Mouse (Mus musculus) CH12.LX (cell line): Measurements from ENCODE around the gene Ceacam10. TPM values are rescaled to one million over a fixed set of nuclear protein-coding genes. Genes with fewer than 3 reads are reported as not detected.

Experiments used
- DNase-seq: peaks from one replicate; pipeline ENCODE4 v3.0.0-alpha.2; 2013; ENCODE audit errors: extremely low read depth
- H3K27ac ChIP-seq: 2 replicates; pipeline ENCODE4 v1.5.1; 2012; ENCODE audit warnings: low read depth, mild to moderate bottlenecking, control low read depth, moderate library complexity; ENCODE audit not compliant: insufficient read depth
- H3K27me3 ChIP-seq: replicated peaks from 2 replicates; pipeline ENCODE3; 2012; ENCODE audit warnings: inconsistent platforms
- H3K36me3 ChIP-seq, 2 experiments: replicated peaks in 1 of 2; 2 replicates each; pipeline versions ENCODE3 to v1.6.1; 2012; ENCODE audit warnings: inconsistent platforms in 1 of 2, low read length in 1 of 2, mild to moderate bottlenecking in 1 of 2, mixed read lengths in 1 of 2, moderate library complexity in 1 of 2; ENCODE audit not compliant: control insufficient read depth in 1 of 2, insufficient read depth in 1 of 2
- H3K4me1 ChIP-seq, 2 experiments: 2 replicates each; pipeline ENCODE4 v1.6.1; 2012; ENCODE audit warnings: inconsistent platforms in 1 of 2, moderate library complexity in 1 of 2; ENCODE audit not compliant: insufficient read depth in 2 of 2, control insufficient read depth in 1 of 2
- H3K4me2 ChIP-seq: 2 replicates; pipeline ENCODE4 v1.6.1; 2012; ENCODE audit warnings: low read depth, mild to moderate bottlenecking, control low read depth; ENCODE audit not compliant: poor library complexity, insufficient read depth, severe bottlenecking
- H3K4me3 ChIP-seq, 3 experiments: fragments of 150-350 bp in 1 of 3; sonication (generic) in 1 of 3; replicated peaks in 1 of 3; 2 replicates each; pipeline versions ENCODE3 to v1.5.1; 2011 to 2012; ENCODE audit warnings: low read depth in 2 of 3, low read length in 2 of 3, mild to moderate bottlenecking in 2 of 3, moderate library complexity in 2 of 3, control low read depth in 1 of 3, improper control_type of control experiment in 1 of 3, inconsistent platforms in 1 of 3, mixed read lengths in 1 of 3; ENCODE audit not compliant: poor library complexity in 1 of 3
- H3K79me2 ChIP-seq: replicated peaks from 2 replicates; pipeline ENCODE4 v1.6.1; 2012; ENCODE audit warnings: mild to moderate bottlenecking, moderate library complexity; ENCODE audit not compliant: control insufficient read depth, poor library complexity, insufficient read depth, severe bottlenecking; ENCODE audit errors: extremely low read depth
- H3K9ac ChIP-seq: 2 replicates; pipeline ENCODE4 v1.6.1; 2012; ENCODE audit warnings: low read depth, mild to moderate bottlenecking, control low read depth, moderate library complexity; ENCODE audit not compliant: insufficient read depth
- H3K9me3 ChIP-seq: replicated peaks from 2 replicates; pipeline ENCODE3; 2012; ENCODE audit warnings: low read length, inconsistent platforms, mixed read lengths
- CTCF ChIP-seq, 2 experiments: IDR thresholded peaks in 1 of 2; conservative IDR thresholded peaks in 1 of 2; 2 replicates each; pipeline ENCODE4 v1.5.1; 2011 to 2012; ENCODE audit warnings: low read depth in 2 of 2, low read length in 2 of 2, improper control_type of control experiment in 1 of 2, inconsistent platforms in 1 of 2, mild to moderate bottlenecking in 1 of 2, moderate library complexity in 1 of 2
- E2F4 ChIP-seq: IDR thresholded peaks from 2 replicates; pipeline ENCODE4 v1.6.1; 2011; ENCODE audit warnings: low read depth, low read length, improper control_type of control experiment; ENCODE audit not compliant: insufficient replicate concordance
- EP300 ChIP-seq: IDR thresholded peaks from 2 replicates; pipeline ENCODE4 v1.6.1; 2011; ENCODE audit warnings: low read length, improper control_type of control experiment
- GABPA ChIP-seq: IDR thresholded peaks from 2 replicates; pipeline ENCODE4 v1.6.1; 2012; ENCODE audit warnings: low read depth, low read length, improper control_type of control experiment, inconsistent platforms; ENCODE audit not compliant: insufficient replicate concordance
- HCFC1 ChIP-seq: IDR thresholded peaks from 2 replicates; pipeline ENCODE4 v1.6.1; 2012; ENCODE audit warnings: low read depth, mild to moderate bottlenecking, inconsistent platforms, low read length, improper control_type of control experiment
- IRF4 ChIP-seq: IDR thresholded peaks from 2 replicates; pipeline ENCODE4 v1.6.1; 2014; ENCODE audit warnings: low read depth, mild to moderate bottlenecking, inconsistent platforms, low read length, improper control_type of control experiment
- MAX ChIP-seq: IDR thresholded peaks from 2 replicates; pipeline ENCODE4 v1.6.1; 2011; ENCODE audit warnings: low read length, improper control_type of control experiment
- MAZ ChIP-seq: IDR thresholded peaks from 2 replicates; pipeline ENCODE4 v1.6.1; 2012; ENCODE audit warnings: low read depth, mild to moderate bottlenecking, inconsistent platforms, low read length, improper control_type of control experiment, moderate library complexity
- MEF2A ChIP-seq: IDR thresholded peaks from 2 replicates; pipeline ENCODE4 v1.6.1; 2014; ENCODE audit warnings: low read depth, mild to moderate bottlenecking, inconsistent platforms, low read length, improper control_type of control experiment, borderline replicate concordance
- MXI1 ChIP-seq: IDR thresholded peaks from 2 replicates; pipeline ENCODE4 v1.6.1; 2011; ENCODE audit warnings: mild to moderate bottlenecking, low read depth, low read length, improper control_type of control experiment
- NRF1 ChIP-seq: IDR thresholded peaks from 2 replicates; pipeline ENCODE4 v1.6.1; 2014; ENCODE audit warnings: low read depth, mild to moderate bottlenecking, inconsistent platforms, low read length, improper control_type of control experiment, moderate library complexity
- POLR2A ChIP-seq: IDR thresholded peaks from 2 replicates; pipeline ENCODE4 v1.6.1; 2011; ENCODE audit warnings: low read depth, mild to moderate bottlenecking, improper control_type of control experiment, low read length
- POLR2AphosphoS2 ChIP-seq: IDR thresholded peaks from 2 replicates; pipeline ENCODE4 v1.6.1; 2011; ENCODE audit warnings: low read depth, low read length, improper control_type of control experiment
- RAD21 ChIP-seq: IDR thresholded peaks from 2 replicates; pipeline ENCODE4 v1.6.1; 2011; ENCODE audit warnings: low read depth, mild to moderate bottlenecking, low read length, improper control_type of control experiment, moderate library complexity
- RCOR1 ChIP-seq: conservative IDR thresholded peaks from 2 replicates; pipeline ENCODE4 v1.6.1; 2012; ENCODE audit warnings: low read depth, mild to moderate bottlenecking, inconsistent platforms, low read length, improper control_type of control experiment
- SIN3A ChIP-seq: IDR thresholded peaks from 2 replicates; pipeline ENCODE4 v1.6.1; 2012; ENCODE audit warnings: low read length, improper control_type of control experiment, inconsistent platforms
- SMC3 ChIP-seq: IDR thresholded peaks from 2 replicates; pipeline ENCODE4 v1.6.1; 2011; ENCODE audit warnings: low read depth, low read length, improper control_type of control experiment
- TCF12 ChIP-seq: IDR thresholded peaks from 2 replicates; pipeline ENCODE4 v1.6.1; 2014; ENCODE audit warnings: low read depth, mild to moderate bottlenecking, inconsistent platforms, low read length, improper control_type of control experiment
- USF1 ChIP-seq: IDR thresholded peaks from 2 replicates; pipeline ENCODE4 v1.6.1; 2014; ENCODE audit warnings: low read depth, mild to moderate bottlenecking, inconsistent platforms, low read length, improper control_type of control experiment
- dilution Hi-C: fragments of 300-500 bp; cut with MboI; formaldehyde crosslinking; loops from 2 replicates; pipeline ENCODE4 v1.14.3; 2020; ENCODE audit warnings: low sequenced_read_pairs; ENCODE audit not compliant: extremely low pct_unique_long_range_greater_than_20kb, extremely low pct_ligation_motif_present
- in situ Hi-C: fragments of 300-500 bp; cut with MboI; formaldehyde crosslinking; loops from 3 replicates; pipeline ENCODE4 v1.14.3; 2019; ENCODE audit warnings: low sequenced_read_pairs, low pct_ligation_motif_present, low pct_unique_long_range_greater_than_20kb, mixed read lengths
- polyA plus RNA-seq: library from polyadenylated mRNA; unstranded; fragments of >175 nt; gene quantifications from 2 replicates; pipeline ENCODE4 v1.2.1, GENCODE M21; 2012; ENCODE audit warnings: low read depth; ENCODE audit not compliant: insufficient read length
- total RNA-seq, 2 experiments: library from RNA; depleted of rRNA; stranded (reverse); fragments of 300-350 nt in 1 of 2; fragments of >200 nt in 1 of 2; gene quantifications; 2 replicates each; pipeline ENCODE4 v1.2.3; 2012 to 2014

Ceacam10 gene
- total and polyA plus RNA-seq, 3 experiments = 0.17 TPM; not detected in 2

DNA sequence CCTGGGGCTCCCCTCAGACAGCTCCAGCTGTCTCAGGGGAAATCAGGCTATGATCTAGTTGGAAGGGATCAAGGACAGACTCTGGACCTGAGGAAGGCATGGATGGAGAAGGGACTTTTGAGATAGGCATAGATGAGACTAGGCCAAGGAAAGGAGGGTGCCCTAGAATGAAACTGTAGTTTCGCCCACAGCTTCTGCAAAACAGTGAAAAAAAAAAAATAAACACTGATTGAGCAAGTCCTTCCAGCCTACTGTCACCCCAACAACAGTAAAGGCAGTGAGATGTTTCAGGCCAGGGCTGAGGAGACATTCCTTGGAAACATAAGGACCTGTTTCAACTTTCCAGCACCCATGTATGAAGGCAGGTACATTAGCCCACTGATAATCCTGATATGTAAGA is 18.5 kb upstream of the Ceacam10 start:
- TF ChIP-seq MXI1 (no peak), CTCF (conservative IDR thresholded peaks at IDR 0.05 in 1 of 2, IDR thresholded peaks at IDR 0.05 in 1 of 2; ENCODE audit: low read depth in 2 of 2, low read length in 2 of 2) (no peak), RCOR1 (no peak), EP300 (no peak), GABPA (no peak), MAZ (no peak), POLR2A (no peak), SMC3 (no peak), POLR2AphosphoS2 (no peak), USF1 (no peak), MAX (no peak), E2F4 (no peak), SIN3A (no peak), NRF1 (no peak)
- H3K27me3 ChIP-seq = peaks cover 75% of the 10 kb centered on the region
- in situ Hi-C loops (no loop called here), dilution Hi-C loops (no loop called here)
- no peak overlapping the region for H3K4me2 ChIP-seq
- no peak overlapping the region for H3K9ac ChIP-seq
- H3K79me2 ChIP-seq = no peaks in the 10 kb centered on the region
- H3K4me1 ChIP-seq = no peaks in the 10 kb centered on the region
- no peak for DNase-seq
- H3K27ac ChIP-seq = no peak overlapping the region
- no peak overlapping the region for H3K4me3 ChIP-seq
- no peaks in the 10 kb centered on the region for H3K9me3 ChIP-seq
- H3K36me3 ChIP-seq = no peaks in the 10 kb centered on the region

DNA sequence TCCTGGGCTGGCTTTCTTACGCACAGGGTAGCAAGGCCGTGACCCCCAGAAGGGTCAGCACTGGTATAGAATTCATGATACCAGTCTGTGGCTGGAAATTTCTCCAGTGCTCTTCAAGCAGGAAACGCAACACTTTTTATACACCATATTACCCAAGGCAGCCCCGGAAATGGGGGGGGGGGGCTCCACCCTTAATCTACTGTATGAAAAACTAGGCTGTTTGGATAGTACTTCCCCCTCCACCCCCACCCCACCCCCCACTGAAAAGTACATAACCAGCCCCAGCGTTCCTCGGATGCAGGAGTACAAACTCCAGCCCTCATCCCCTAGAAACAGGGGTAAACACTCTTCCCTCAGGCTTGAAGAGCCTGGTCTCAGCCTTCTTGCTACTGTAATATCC is 16.8 kb upstream of the Ceacam10 start, which contains the start of gene Cd177:
Gene Cd177 (minus strand): TSS at position 101 of the 400 bp plus-strand sequence.
- Histone ChIP-seq H3K79me2 (no peaks in the 10 kb centered on the region), H3K9me3 (no peaks in the 10 kb centered on the region), H3K4me1 (no peaks in the 10 kb centered on the region), H3K4me3 (no peak within 1 kb of the TSS), H3K27me3 (peaks cover 75% of the 10 kb centered on the region), H3K9ac (no peak within 1 kb of the TSS), H3K4me2 (no peak within 1 kb of the TSS), H3K36me3 (no peaks in the 10 kb centered on the region), H3K27ac (no peak within 1 kb of the TSS)
- DNase-seq = no peak
- dilution Hi-C loops = no loop called here
- in situ Hi-C loops = no loop called here
- no peak for TF ChIP-seq MAX
- TF ChIP-seq RAD21 = no peak
- no peak for TF ChIP-seq NRF1
- TF ChIP-seq POLR2AphosphoS2 = no peak
- TF ChIP-seq POLR2A = no peak
- TF ChIP-seq MEF2A = no peak
- TF ChIP-seq CTCF (conservative IDR thresholded peaks at IDR 0.05 in 1 of 2, IDR thresholded peaks at IDR 0.05 in 1 of 2; ENCODE audit: low read depth in 2 of 2, low read length in 2 of 2) = no peak
- TF ChIP-seq TCF12 = no peak
- TF ChIP-seq HCFC1 = no peak
- TF ChIP-seq IRF4 = no peak
- TF ChIP-seq RCOR1 = no peak
- TF ChIP-seq SMC3 = no peak
- no peak for TF ChIP-seq SIN3A
